Mouse (Mus musculus) CH12F3 (cell line): ENCODE results near the gene Ntn4.

Source experiments
- in situ Hi-C: fragments of 300-500 bp; cut with MboI; formaldehyde crosslinking; loops from 2 replicates; pipeline ENCODE4 v1.14.3; 2020; ENCODE audit warnings: low sequenced_read_pairs

The Ntn4 gene

GRCm38 (mm10) chr10:93640953-93641820 lies 706 bp downstream of the Ntn4 start:
- in situ Hi-C loops, result no loop called here

GRCm38 (mm10) chr10:93641821-93642746 lies 1.6 kb downstream of the Ntn4 start:
- in situ Hi-C loops, result no loop called here

- in situ Hi-C loops, result no loop called here
Observed at GRCm38 (mm10) chr10:93642897-93643296, 2.4 kb downstream of the Ntn4 start.

- in situ Hi-C loops, result no loop called here
Observed at GRCm38 (mm10) chr10:93644451-93644941, 4.0 kb downstream of the Ntn4 start.

GRCm38 (mm10) chr10:93647655-93648561 lies 7.4 kb downstream of the Ntn4 start:
- in situ Hi-C loops, result no loop called here

GRCm38 (mm10) chr10:93648598-93649102 lies 8.2 kb downstream of the Ntn4 start:
- in situ Hi-C loops, result no loop called here

GRCm38 (mm10) chr10:93649127-93649526 lies 8.6 kb downstream of the Ntn4 start:
- in situ Hi-C loops, result no loop called here

GRCm38 (mm10) chr10:93649600-93649999 lies 9.1 kb downstream of the Ntn4 start:
- in situ Hi-C loops, result no loop called here

- in situ Hi-C loops, result no loop called here
Observed at GRCm38 (mm10) chr10:93653322-93653721, 12.8 kb downstream of the Ntn4 start.

GRCm38 (mm10) chr10:93655428-93655827 lies 14.9 kb downstream of the Ntn4 start:
- in situ Hi-C loops, result no loop called here

GRCm38 (mm10) chr10:93659792-93660191 lies 19.3 kb downstream of the Ntn4 start:
- in situ Hi-C loops, result no loop called here

- in situ Hi-C loops, result no loop called here
Observed at GRCm38 (mm10) chr10:93661348-93661991, 21.0 kb downstream of the Ntn4 start.

- in situ Hi-C loops, result no loop called here
Observed at GRCm38 (mm10) chr10:93662018-93662417, 21.5 kb downstream of the Ntn4 start.

- in situ Hi-C loops, result no loop called here
Observed at GRCm38 (mm10) chr10:93666222-93666621, 25.7 kb downstream of the Ntn4 start.

- in situ Hi-C loops, result no loop called here
Observed at GRCm38 (mm10) chr10:93666996-93667395, 26.5 kb downstream of the Ntn4 start.

GRCm38 (mm10) chr10:93672646-93673479 lies 32.4 kb downstream of the Ntn4 start:
- in situ Hi-C loops, result no loop called here

GRCm38 (mm10) chr10:93679191-93680007 lies 38.9 kb downstream of the Ntn4 start:
- in situ Hi-C loops, result no loop called here
